Mouse (Mus musculus) cerebellum, postnatal 10 days (tissue): ENCODE results near the gene Hrh1.
A peak's percentile ranks its signal among the peaks of the same experiment; 100 is the strongest.

Source experiments
- DNase-seq, 2 experiments: peaks; one replicate each; pipeline ENCODE4 v3.0.0; 2021; ENCODE audit warnings: mixed read lengths in 2 of 2

The Hrh1 gene

DNA sequence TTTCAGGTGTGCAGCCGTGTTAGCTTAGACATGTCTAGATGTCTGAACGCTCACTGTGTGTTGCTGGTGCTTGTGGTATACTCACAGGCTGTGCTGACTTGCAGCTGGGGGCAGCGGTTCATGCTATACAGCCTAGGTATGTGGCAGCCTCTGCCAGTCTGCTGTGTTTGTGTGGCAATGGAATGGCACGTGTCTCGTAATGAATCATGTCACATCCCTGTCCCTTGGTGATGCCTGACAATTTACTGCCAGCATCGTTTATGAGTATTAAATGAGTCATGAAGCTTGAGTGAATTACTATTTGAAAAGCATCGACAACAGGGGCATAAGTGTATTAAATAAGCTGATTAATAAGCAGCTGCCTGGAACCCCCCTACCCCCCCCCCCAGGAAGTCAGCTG is 9.3 kb downstream of the Hrh1 start:
- DNase-seq = no peak

DNA sequence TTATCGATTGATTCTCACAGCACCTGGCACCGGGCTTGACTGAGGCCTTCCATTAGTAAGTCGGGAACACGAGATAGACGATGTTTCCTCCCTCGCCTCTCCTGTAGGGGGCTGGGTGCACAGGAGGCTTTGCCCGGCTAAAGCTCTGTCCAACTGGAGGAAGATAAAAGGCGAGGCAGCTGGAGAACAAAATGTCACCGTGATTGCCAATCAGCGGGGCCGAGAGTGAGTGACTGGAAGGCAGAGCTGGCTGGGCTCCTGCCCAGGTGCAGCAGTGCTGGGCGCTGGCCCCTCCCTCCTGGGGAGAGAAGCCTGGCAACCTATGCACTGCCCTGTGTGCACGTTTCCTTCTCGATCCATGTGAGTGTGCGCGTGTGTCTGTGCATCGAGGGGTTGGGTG is 10.5 kb downstream of the Hrh1 start:
- peak in 1 of 2 experiments; percentile 41 for DNase-seq

DNA sequence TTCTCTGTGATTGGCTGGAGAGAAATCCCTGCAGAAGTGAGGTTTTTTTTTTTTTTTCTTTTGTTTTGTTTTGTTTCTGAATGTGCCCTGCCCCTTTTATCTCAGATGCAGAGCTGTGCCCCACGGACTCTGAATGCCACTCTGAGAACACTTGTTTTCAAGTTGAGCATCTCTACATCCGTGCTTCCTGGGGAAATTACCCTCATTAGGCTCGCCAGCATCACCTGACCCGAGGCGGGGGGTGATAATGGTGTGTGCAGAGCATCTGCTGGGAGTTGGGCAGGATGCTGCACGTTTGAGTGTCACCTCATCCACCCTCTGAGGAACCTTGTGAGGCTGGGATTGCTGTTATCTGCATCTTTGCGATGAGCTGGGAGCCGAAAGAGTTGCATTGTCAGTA is 14.2 kb downstream of the Hrh1 start:
- no peak for DNase-seq

- DNase-seq = peak in 1 of 2 experiments; percentile 42
These were observed 16.8 kb downstream of the Hrh1 start for GRCm38 (mm10) chr6:114414510-114414909.

- no peak for DNase-seq
These were observed 20.3 kb downstream of the Hrh1 start for GRCm38 (mm10) chr6:114418037-114418436.

GRCm38 (mm10) chr6:114421061-114421460 is 23.3 kb downstream of the Hrh1 start:
- no peak for DNase-seq

DNA sequence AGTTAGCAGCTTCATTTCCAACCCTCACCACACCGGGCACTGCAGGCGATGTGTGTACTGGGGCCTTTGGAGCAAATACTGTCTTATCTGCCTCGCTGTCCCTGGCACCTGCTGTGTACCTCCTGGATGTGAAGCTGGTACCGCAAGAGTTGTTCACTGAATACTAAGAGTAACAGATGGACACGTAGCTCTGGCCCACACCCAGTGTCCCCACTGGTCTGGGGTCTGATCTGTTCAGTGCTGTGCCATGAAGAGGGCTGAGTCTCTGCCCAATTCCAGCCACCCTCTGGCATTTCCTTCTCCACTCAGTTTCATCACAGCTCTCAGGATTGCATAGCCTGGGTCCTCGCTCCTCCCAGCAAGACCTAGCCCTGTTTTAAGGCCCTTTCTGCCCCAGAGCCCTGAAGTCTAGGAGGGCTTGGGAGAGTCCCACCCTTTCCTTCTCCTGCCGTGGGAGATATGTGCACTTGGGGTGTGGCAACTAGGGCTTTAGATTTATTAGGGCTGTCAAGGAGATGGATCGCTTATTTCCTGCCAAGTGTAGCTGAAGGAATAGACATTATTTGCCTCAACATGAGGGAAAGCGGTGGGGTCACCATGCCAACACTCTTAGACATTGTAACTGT is 25.4 kb downstream of the Hrh1 start:
- peak; percentile 72 to 87 for DNase-seq

- DNase-seq = no peak
These were observed 27.6 kb downstream of the Hrh1 start for GRCm38 (mm10) chr6:114425343-114425742.

- peak; percentile 51 to 66 for DNase-seq
These were observed 29.9 kb downstream of the Hrh1 start for GRCm38 (mm10) chr6:114427641-114428040.

GRCm38 (mm10) chr6:114428831-114429230 is 31.1 kb downstream of the Hrh1 start:
- no peak for DNase-seq

DNA sequence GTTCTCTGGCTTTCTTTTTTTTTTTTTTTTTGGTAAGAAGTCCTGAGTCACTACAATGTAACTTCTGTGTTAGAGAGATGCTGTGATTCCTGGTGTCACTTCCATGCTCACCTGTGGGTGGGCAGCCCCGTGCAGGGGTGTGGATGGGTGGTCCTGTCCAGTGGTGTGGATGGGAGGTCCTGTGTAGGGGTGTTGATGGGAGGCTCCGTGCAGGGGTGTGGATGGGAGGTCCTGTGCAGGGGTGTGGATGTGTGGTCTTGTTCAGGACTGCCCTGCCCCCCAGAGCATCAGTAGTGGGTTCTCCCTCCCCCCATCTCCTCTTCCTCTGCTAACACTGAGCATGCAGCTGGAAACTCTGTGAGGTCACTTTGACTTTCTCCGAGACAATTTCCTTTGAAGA is 34.9 kb downstream of the Hrh1 start:
- DNase-seq = no peak

- peak in 1 of 2 experiments; percentile 38 for DNase-seq
These were observed 36.8 kb downstream of the Hrh1 start for GRCm38 (mm10) chr6:114434524-114434923.

DNA sequence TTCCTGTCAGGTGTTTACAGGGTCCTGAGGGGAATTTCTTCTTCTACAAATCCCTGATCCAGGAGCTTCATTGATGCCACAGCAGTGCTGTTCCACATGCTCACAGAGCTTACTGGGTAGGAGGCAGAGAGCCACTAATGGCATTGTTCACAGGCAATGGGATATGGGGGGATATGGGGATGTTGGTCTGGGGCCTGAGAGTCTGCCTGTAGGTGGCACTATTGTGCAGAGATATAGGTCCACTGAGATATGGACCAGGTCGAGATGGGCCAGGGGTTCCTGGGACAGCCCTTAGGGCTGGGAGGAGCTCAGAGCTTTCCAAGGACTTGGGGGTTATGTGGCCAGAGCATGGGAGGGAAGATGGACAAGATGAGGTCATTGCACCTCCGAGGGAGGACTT is 42.6 kb downstream of the Hrh1 start:
- no peak for DNase-seq

DNA sequence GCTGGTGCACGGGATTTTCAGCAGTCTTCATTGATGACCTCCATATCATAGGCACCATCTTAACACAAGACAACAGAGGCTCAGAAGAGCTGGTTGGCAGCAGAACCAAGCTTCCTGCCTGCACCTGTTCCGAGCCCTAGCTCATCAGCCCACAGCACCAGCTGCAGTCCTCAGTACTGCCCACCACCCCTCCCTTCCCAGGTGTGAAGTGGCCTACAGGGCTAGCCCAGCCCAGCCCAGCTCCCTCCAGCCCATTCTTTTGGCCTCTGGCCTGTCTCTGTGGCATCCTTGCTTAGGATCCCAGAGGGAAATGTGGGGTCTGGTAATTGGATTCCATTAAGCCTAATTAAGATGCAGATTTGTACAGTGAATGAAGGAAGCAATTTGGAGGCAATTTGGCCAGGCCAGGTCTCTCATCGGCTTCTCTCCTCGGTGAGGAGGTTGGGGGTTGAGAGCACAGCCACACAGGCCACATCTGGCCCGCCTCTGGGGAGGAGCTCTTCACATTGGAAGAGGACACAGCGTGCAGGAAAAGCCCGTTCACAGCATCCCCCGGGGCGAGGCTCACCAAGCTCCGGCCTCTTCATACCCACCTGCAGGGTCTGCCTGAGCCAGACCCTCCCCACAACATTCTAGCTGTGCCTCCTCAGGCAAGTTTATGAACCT is 43.2 kb downstream of the Hrh1 start:
- no peak for DNase-seq

DNA sequence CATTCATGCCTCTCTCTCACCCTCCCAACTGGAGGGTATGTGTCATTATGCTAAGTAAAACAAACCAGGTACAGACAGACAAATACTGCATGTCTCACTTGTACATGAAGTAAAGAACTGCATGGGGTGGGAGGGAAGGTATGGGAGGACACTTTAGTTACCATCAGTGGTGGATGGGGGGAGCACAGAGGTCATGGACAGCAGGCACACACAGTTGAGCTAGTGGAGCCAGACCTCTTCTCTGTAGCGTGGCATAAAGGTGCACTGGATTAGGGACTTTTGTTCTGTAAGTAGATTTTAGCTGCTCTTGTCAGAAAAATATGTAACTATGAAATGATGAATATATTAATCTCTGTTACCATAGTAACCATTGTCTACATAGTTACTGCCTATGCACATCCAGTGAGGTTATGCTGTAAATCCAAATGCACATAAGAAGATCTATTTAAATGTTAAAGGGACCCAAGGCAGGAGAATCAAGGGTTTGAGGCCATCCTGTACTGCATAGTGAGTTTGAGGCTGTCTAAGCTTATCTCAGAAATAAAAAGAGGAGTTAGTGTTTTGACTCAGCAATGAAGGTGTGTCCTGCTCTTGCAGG is 46.6 kb downstream of the Hrh1 start:
- no peak for DNase-seq

DNA sequence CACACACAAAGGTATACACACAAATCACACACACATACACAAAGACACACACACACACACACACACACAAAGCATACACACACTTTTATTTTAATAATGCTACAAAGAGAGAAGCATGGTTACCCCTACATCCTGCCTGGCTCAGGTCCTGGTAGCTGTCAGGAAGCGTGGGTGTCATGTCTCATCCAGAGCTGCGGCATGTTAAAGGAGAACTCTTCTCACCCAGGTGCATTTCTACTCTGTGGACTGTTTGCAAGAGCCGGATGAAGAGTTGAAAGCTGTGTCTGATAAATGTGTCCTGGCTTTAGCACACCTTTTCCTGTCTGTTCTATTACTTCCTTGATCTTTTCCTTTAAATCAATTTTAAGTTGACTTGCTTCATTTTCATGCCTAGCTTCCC is 47.2 kb downstream of the Hrh1 start:
- no peak for DNase-seq

GRCm38 (mm10) chr6:114448888-114449287 is 51.2 kb downstream of the Hrh1 start:
- DNase-seq = no peak

DNA sequence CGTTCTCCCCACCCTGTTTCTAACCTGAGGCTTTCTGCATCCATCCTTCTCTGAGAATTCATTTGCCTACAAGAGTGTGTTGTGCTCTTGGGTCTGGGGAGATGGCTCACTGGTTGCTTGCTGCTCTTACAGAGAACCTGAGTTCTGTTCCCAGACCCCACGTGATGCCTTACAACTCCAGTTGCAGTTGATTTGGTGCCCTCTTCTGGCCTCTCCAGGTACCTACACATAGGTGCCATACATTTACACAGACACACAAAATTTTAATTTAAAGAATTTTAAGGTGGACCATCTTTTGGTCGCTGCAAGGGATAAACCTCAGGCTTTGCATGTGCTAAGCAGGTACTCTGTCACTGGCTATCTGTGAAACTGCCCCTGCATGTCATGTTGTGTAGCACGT is 57.5 kb downstream of the Hrh1 start:
- no peak for DNase-seq

GRCm38 (mm10) chr6:114456255-114457042 is 58.7 kb downstream of the Hrh1 start:
- DNase-seq = no peak

DNA sequence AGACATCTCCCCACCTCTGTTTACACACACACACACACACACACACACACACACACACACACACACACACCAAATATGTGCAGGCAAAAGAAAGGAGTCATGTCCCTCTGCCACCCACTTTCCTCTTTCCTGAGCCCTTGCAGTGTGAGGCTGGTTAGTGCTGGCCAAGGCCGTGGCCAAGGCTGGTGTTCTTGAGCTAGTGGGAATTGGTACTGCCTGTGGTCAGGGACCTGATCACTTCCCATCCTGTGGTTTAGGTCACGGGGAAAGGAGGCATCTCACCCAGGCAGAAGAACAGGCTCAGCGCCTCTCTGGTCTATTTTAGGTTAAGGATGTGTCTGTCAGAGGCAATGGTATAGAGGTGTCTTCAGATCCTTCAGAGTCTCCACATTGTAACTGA is 59.6 kb downstream of the Hrh1 start:
- no peak for DNase-seq

GRCm38 (mm10) chr6:114458191-114458590 is 60.5 kb downstream of the Hrh1 start:
- no peak for DNase-seq

DNA sequence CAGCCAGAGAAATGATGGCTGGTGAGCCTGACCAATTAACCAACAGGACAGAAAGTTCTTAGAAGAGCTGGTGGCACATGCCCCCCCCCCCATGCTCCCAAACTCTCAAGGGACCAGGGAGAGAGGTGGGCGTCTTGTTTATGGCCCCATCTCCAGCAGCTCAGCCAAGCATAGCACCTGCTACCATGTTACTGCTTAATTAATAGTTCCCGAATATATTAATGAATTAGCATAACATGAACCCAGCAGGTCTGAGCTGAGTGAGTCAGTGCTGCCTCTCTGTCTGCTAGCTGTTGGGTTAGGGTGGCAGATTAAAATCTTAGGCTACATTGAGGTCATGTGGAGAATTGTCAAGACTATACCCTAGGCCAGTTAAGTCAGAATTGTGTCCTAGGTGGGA is 62.2 kb downstream of the Hrh1 start:
- DNase-seq = no peak

DNA sequence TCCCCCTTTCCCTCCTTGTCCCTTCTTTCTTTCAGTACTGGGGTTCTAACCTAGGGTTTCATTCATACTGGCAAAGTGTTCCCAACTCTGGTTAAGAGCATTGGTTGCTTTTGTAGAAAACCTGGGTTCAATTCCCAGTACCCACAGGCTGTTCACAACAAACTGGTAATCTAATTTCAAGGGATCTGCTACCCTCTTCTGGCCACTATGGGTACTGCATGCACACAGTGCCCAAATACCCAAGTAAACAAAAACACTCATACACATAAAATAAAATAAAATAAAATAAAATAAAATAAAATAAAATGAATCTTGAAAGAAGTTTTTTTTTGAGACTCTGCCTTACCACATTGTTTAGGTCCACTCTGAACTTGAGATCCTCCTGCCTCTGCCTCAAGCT is 63.8 kb downstream of the Hrh1 start:
- DNase-seq = peak; percentile 31 to 32

- peak; percentile 54 to 64 for DNase-seq
These were observed 65.0 kb downstream of the Hrh1 start for GRCm38 (mm10) chr6:114462747-114463146.
